Mouse (Mus musculus) monocyte, adult 5-6 weeks (primary cell): ENCODE measurements around the gene Sema3d. TPM values are rescaled to one million over a fixed set of nuclear protein-coding genes. Genes with fewer than 3 reads are reported as not detected.

ENCODE experiments used
- ATAC-seq: fragments of 153-309, 156-312 bp; replicated peaks from 2 replicates; pipeline ENCODE4 v1.8.0; 2017; ENCODE audit warnings: mild to moderate bottlenecking; ENCODE audit not compliant: low TSS enrichment, insufficient number of reproducible peaks, severe bottlenecking, poor library complexity, low FRiP score
- total RNA-seq: library from RNA; stranded (forward); fragments of 200-1000, 200-491, 200-594 nt; gene quantifications from 3 replicates; pipeline ENCODE4 v1.2.3, GENCODE M21; 2017

Sema3d gene
- total RNA-seq, 1 experiment from 2014 or later = not detected

GRCm38 (mm10) chr5:12575262-12575661 lies 192.1 kb downstream of the Sema3d start:
- ATAC-seq = no peak

- ATAC-seq = no peak
These were observed 196.6 kb downstream of the Sema3d start for GRCm38 (mm10) chr5:12579752-12580151.

- no peak for ATAC-seq
These were observed 199.4 kb downstream of the Sema3d start for GRCm38 (mm10) chr5:12582540-12582939.

- ATAC-seq = no peak
These were observed 200.2 kb downstream of the Sema3d start for GRCm38 (mm10) chr5:12583293-12583834.

- no peak for ATAC-seq
These were observed 201.7 kb downstream of the Sema3d start for GRCm38 (mm10) chr5:12584886-12585285.

- ATAC-seq = no peak
These were observed 251.2 kb downstream of the Sema3d start for GRCm38 (mm10) chr5:12634227-12634980.

- no peak for ATAC-seq
These were observed 254.7 kb downstream of the Sema3d start for GRCm38 (mm10) chr5:12637763-12638468.
